Comparison of ENCODE assay signal across 10 mouse cellular contexts in genomic region chr11:96837298-96837697, GRCm38 (mm10). TPM values are rescaled to one million over a fixed set of nuclear protein-coding genes. Genes with fewer than 3 reads are reported as not detected.
DNase-seq lines count a peak whose midpoint lies in the region; ATAC-seq and TF ChIP-seq lines count a peak whose summit lies in the region.
"Had no signal": no experiment of that assay in that cellular context is flagged by ENCODE, and none has a peak within 500 bp of the region (broad histone marks: within the 10 kb centered on the region; RNA-seq: fewer than 3 reads in every experiment).

No protein-coding gene starts in this region.

- H3K9ac ChIP-seq in intestine, postnatal 0 days (ENCODE audit: low read depth, low read length): no peak overlapping the region
- no peak overlapping the region for H3K9ac ChIP-seq in intestine, embryonic 15.5 days
- H3K9ac ChIP-seq: limb, embryonic 15.5 days had no signal

- no peaks in the 10 kb centered on the region for H3K79me3 ChIP-seq in C2C12 (ENCODE audit: low read depth)

- H3K79me2 ChIP-seq in C2C12 (ENCODE audit: control insufficient read depth, insufficient read depth): no peaks in the 10 kb centered on the region

- no peak overlapping the region for H3K4me3 ChIP-seq in intestine, postnatal 0 days (ENCODE audit: low read depth, low read length)
- no peak overlapping the region for H3K4me3 ChIP-seq in intestine, embryonic 15.5 days (replicated peaks)
- no peak overlapping the region for H3K4me3 ChIP-seq in C2C12 (ENCODE audit: insufficient read depth, poor library complexity, severe bottlenecking)
- H3K4me3 ChIP-seq: limb, embryonic 15.5 days had no signal

- peak; percentile 74 for TF ChIP-seq CTCF in intestine, postnatal 0 days (IDR thresholded peaks at IDR 0.05; ENCODE audit: low read depth)
- peak; percentile 34 for TF ChIP-seq CTCF in C2C12 (IDR thresholded peaks at IDR 0.05; ENCODE audit: control insufficient read depth, insufficient read depth, insufficient read length)

- no peak for ATAC-seq in CD4-positive, CD25-positive, alpha-beta regulatory T cell, adult 4 months
- peak; percentile 76 for ATAC-seq in intestine, postnatal 0 days
- no peak for ATAC-seq in intestine, embryonic 15.5 days
- ATAC-seq in erythroblast, adult 5-6 weeks (replicated peaks; ENCODE audit: low FRiP score, poor library complexity, severe bottlenecking): 0 out of 2 replicates have a peak, but pooled peaks have one; percentile 46
- ATAC-seq: forebrain, embryonic 14.5 days had no signal

- H3K9me3 ChIP-seq in intestine, postnatal 0 days (ENCODE audit: control insufficient read depth): no peaks in the 10 kb centered on the region
- H3K9me3 ChIP-seq in intestine, embryonic 15.5 days: no peaks in the 10 kb centered on the region
- H3K9me3 ChIP-seq: limb, embryonic 15.5 days had no signal

- H3K4me1 ChIP-seq in intestine, postnatal 0 days (replicated peaks; ENCODE audit: control insufficient read depth, insufficient read depth, low read length): no peaks in the 10 kb centered on the region
- H3K4me1 ChIP-seq in intestine, embryonic 15.5 days (replicated peaks): no peaks in the 10 kb centered on the region
- H3K4me1 ChIP-seq: limb, embryonic 15.5 days had no signal

- DNase-seq in CD4-positive, CD25-positive, alpha-beta regulatory T cell, adult 2 months (ENCODE audit: low read depth, low spot score): peak; percentile 19
- no peak for DNase-seq in ovary, postnatal 36 days (ENCODE audit: low spot score)
- no peak for DNase-seq in cerebellum, adult 18-20 months

- H3K36me3 ChIP-seq in intestine, postnatal 0 days (ENCODE audit: control insufficient read depth, insufficient read depth): no peaks in the 10 kb centered on the region
- H3K36me3 ChIP-seq in intestine, embryonic 15.5 days: no peaks in the 10 kb centered on the region
- no peaks in the 10 kb centered on the region for H3K36me3 ChIP-seq in C2C12 (ENCODE audit: control insufficient read depth, insufficient read depth)
- H3K36me3 ChIP-seq: limb, embryonic 15.5 days had no signal

- WGBS in intestine, postnatal 0 days: 29% methylated on average over 9 of the region's 9 CpGs
- WGBS in intestine, embryonic 15.5 days: 31% methylated on average over 9 of the region's 9 CpGs

- 0 out of 2 replicates have a peak overlapping the region, but pooled peaks have one; percentile 7 for H3K4me2 ChIP-seq in intestine, postnatal 0 days (replicated peaks; ENCODE audit: low read depth)
- H3K4me2 ChIP-seq in intestine, embryonic 15.5 days (replicated peaks): no peak overlapping the region
- H3K4me2 ChIP-seq: limb, embryonic 15.5 days had no signal

- no peak overlapping the region for H3K27ac ChIP-seq in intestine, postnatal 0 days (ENCODE audit: low read depth, low read length)
- H3K27ac ChIP-seq in intestine, embryonic 15.5 days: no peak overlapping the region
- H3K27ac ChIP-seq: limb, embryonic 15.5 days had no signal

- no peak overlapping the region for H3ac ChIP-seq in C2C12 (ENCODE audit: control insufficient read depth, insufficient read length, low read depth)

- no peaks in the 10 kb centered on the region; the same call in 1 of the 2 replicates for H3K27me3 ChIP-seq in intestine, postnatal 0 days (replicated peaks; ENCODE audit: control insufficient read depth, insufficient read depth, low read length)
- H3K27me3 ChIP-seq in intestine, embryonic 15.5 days (replicated peaks): no peaks in the 10 kb centered on the region
- H3K27me3 ChIP-seq in C2C12 (ENCODE audit: control insufficient read depth, insufficient read depth, insufficient read length): no peaks in the 10 kb centered on the region
- H3K27me3 ChIP-seq: limb, embryonic 15.5 days had no signal

TF ChIP-seq in C2C12, 6 proteins besides CTCF, POLR2A, EP300 and RAD21:
- TF ChIP-seq MAX (IDR thresholded peaks at IDR 0.05) (no peak), USF1 (IDR thresholded peaks at IDR 0.05; ENCODE audit: low read depth) (no peak), CEBPB (IDR thresholded peaks at IDR 0.05; ENCODE audit: low read depth) (no peak), FOSL1 (IDR thresholded peaks at IDR 0.05; ENCODE audit: insufficient read depth, low read length, poor library complexity, severe bottlenecking) (no peak), MYOG (IDR thresholded peaks at IDR 0.05; ENCODE audit: control insufficient read depth, extremely low read depth, insufficient read length) (no peak), MYOD1 (IDR thresholded peaks at IDR 0.05; ENCODE audit: control insufficient read depth, insufficient read length, low read depth) (no peak)

RNA-seq across cellular contexts. Expression of gene Nfe2l1, which starts 7.5 kb away (rescaled TPM):
- 10 to 100 TPM; 21.3 to 26.1 TPM for polyA plus RNA-seq in CD4-positive, CD25-positive, alpha-beta regulatory T cell, adult 4 months (2017; shearing (Covaris generic))
- polyA plus RNA-seq in intestine, postnatal 0 days (2015; fragmentation: Nextera tagmentation; extraction: Ambion mirVana): 31.6 and 35.0 TPM in 2 replicates
- 50.4 and 52.6 TPM in 2 replicates for polyA plus RNA-seq in intestine, embryonic 15.5 days (2015; fragmentation: Nextera tagmentation; extraction: Ambion mirVana)
- polyA plus RNA-seq in C2C12 (2012; fragmentation: generic; extraction: Trizol): 89.3 TPM
- 27.0 and 27.1 TPM in 2 replicates for total RNA-seq in erythroblast, adult 5-6 weeks (2015; ENCODE audit: low replicate concordance)
- total RNA-seq in erythroblast, adult 5-6 weeks (2017; ENCODE audit: low replicate concordance): 26.5 and 32.5 TPM in 2 replicates

RNA-seq across cellular contexts. Expression of gene Copz2, which starts 12.4 kb away (rescaled TPM):
- polyA plus RNA-seq in CD4-positive, CD25-positive, alpha-beta regulatory T cell, adult 4 months (2017; shearing (Covaris generic)): not detected
- polyA plus RNA-seq in intestine, postnatal 0 days (2015; fragmentation: Nextera tagmentation; extraction: Ambion mirVana): 46.8 and 47.6 TPM in 2 replicates
- polyA plus RNA-seq in intestine, embryonic 15.5 days (2015; fragmentation: Nextera tagmentation; extraction: Ambion mirVana): 93.5 and 94.6 TPM in 2 replicates
- polyA plus RNA-seq in C2C12 (2012; fragmentation: generic; extraction: Trizol): 29.0 TPM
- total RNA-seq in erythroblast, adult 5-6 weeks (2015; ENCODE audit: low replicate concordance): not detected in 2 replicates
- not detected in 2 replicates for total RNA-seq in erythroblast, adult 5-6 weeks (2017; ENCODE audit: low replicate concordance)

RNA-seq across cellular contexts. Expression of gene Cbx1, which starts 48.4 kb away (rescaled TPM):
- polyA plus RNA-seq in CD4-positive, CD25-positive, alpha-beta regulatory T cell, adult 4 months (2017; shearing (Covaris generic)): 10 to 100 TPM; 50.8 to 52.7 TPM
- polyA plus RNA-seq in intestine, postnatal 0 days (2015; fragmentation: Nextera tagmentation; extraction: Ambion mirVana): 39.3 and 41.6 TPM in 2 replicates
- polyA plus RNA-seq in intestine, embryonic 15.5 days (2015; fragmentation: Nextera tagmentation; extraction: Ambion mirVana): 92.8 and 101 TPM in 2 replicates
- polyA plus RNA-seq in C2C12 (2012; fragmentation: generic; extraction: Trizol): 43.8 TPM
- 13.6 and 14.4 TPM in 2 replicates for total RNA-seq in erythroblast, adult 5-6 weeks (2015; ENCODE audit: low replicate concordance)
- total RNA-seq in erythroblast, adult 5-6 weeks (2017; ENCODE audit: low replicate concordance): 22.0 and 32.9 TPM in 2 replicates

RNA-seq across cellular contexts. Expression of gene Snx11, which starts 59.9 kb away (rescaled TPM):
- polyA plus RNA-seq in CD4-positive, CD25-positive, alpha-beta regulatory T cell, adult 4 months (2017; shearing (Covaris generic)): 10 to 100 TPM; 11.7 to 21.8 TPM
- polyA plus RNA-seq in intestine, postnatal 0 days (2015; fragmentation: Nextera tagmentation; extraction: Ambion mirVana): 12.0 and 15.0 TPM in 2 replicates
- 14.4 and 14.6 TPM in 2 replicates for polyA plus RNA-seq in intestine, embryonic 15.5 days (2015; fragmentation: Nextera tagmentation; extraction: Ambion mirVana)
- 17.6 TPM for polyA plus RNA-seq in C2C12 (2012; fragmentation: generic; extraction: Trizol)
- total RNA-seq in erythroblast, adult 5-6 weeks (2015; ENCODE audit: low replicate concordance): 1.3 and 12.3 TPM in 2 replicates
- total RNA-seq in erythroblast, adult 5-6 weeks (2017; ENCODE audit: low replicate concordance): 10.2 and 16.3 TPM in 2 replicates

Comparison
In these comparisons a context has a peak if more than half of its experiments do, and no peak if none do; other contexts are left out.
1. ATAC-seq: peak in intestine, postnatal 0 days (single experiment) and erythroblast, adult 5-6 weeks (single experiment); none in CD4-positive, CD25-positive, alpha-beta regulatory T cell, adult 4 months (single experiment) and intestine, embryonic 15.5 days (single experiment).
2. RNA of gene Copz2, which starts 12.4 kb away (polyA plus RNA-seq): 93.5 to 94.6 TPM in intestine, embryonic 15.5 days, 46.8 to 47.6 TPM in intestine, postnatal 0 days and 29.0 TPM in C2C12 (single experiment); not detected in CD4-positive, CD25-positive, alpha-beta regulatory T cell, adult 4 months; every median in the first group is over 10 times any median in the second.